Mouse (Mus musculus) liver, adult 2 months (tissue): ENCODE measurements at regions not wholly inside any gene's neighbourhood (a gene's known extent, or its start where the extent isn't known, plus 50 kb on each side); places are given as distances from the start of the nearest gene placed in this dataset.

ENCODE experiments used
- DNase-seq: peaks from one replicate; pipeline ENCODE4 v3.0.0-alpha.2; 2011; ENCODE audit warnings: low read depth, low spot score; ENCODE audit errors: extremely low read depth
- H3K27ac ChIP-seq: fragments of 200-500 bp; replicated peaks from 2 replicates; pipeline ENCODE4 v1.5.1; 2012; ENCODE audit warnings: low read depth, mild to moderate bottlenecking, control low read depth, inconsistent platforms, low read length; ENCODE audit not compliant: insufficient read depth
- H3K27me3 ChIP-seq: fragments of 200-500 bp; 2 replicates; pipeline ENCODE4 v1.6.1; 2012; ENCODE audit warnings: mild to moderate bottlenecking, moderate library complexity, low read length, inconsistent platforms; ENCODE audit not compliant: control insufficient read depth, insufficient read depth
- H3K36me3 ChIP-seq: fragments of 200-500 bp; 2 replicates; pipeline ENCODE4 v1.6.1; 2012; ENCODE audit warnings: low read length, inconsistent platforms; ENCODE audit not compliant: control insufficient read depth, insufficient read depth
- H3K4me1 ChIP-seq: fragments of 200-500 bp; 2 replicates; pipeline ENCODE4 v1.6.1; 2011; ENCODE audit warnings: low read length; ENCODE audit not compliant: control insufficient read depth, insufficient read depth
- H3K4me3 ChIP-seq: fragments of 200-500 bp; 2 replicates; pipeline ENCODE4 v1.5.1; 2011; ENCODE audit warnings: low read depth, mild to moderate bottlenecking, control low read depth, low read length, moderate library complexity; ENCODE audit not compliant: insufficient read depth
- H3K79me2 ChIP-seq: fragments of 200-500 bp; 2 replicates; pipeline ENCODE4 v1.6.1; 2012; ENCODE audit warnings: inconsistent platforms, mild to moderate bottlenecking, low read length, moderate library complexity; ENCODE audit not compliant: control insufficient read depth, insufficient read depth
- H3K9ac ChIP-seq: fragments of 200-500 bp; 2 replicates; pipeline ENCODE4 v1.6.1; 2012; ENCODE audit warnings: low read depth, mild to moderate bottlenecking, control low read depth, inconsistent platforms, low read length
- CTCF ChIP-seq: fragments of 200-500 bp; IDR thresholded peaks from 2 replicates; pipeline ENCODE4 v1.5.1; 2011; ENCODE audit warnings: low read depth, low read length, control low read depth
- POLR2A ChIP-seq: fragments of 200-500 bp; IDR thresholded peaks from 2 replicates; pipeline ENCODE4 v1.6.1; 2011; ENCODE audit warnings: low read length, control low read depth; ENCODE audit not compliant: insufficient read depth; ENCODE audit errors: extremely low read depth
- WGBS: fragments of 180-500 bp; shearing (Covaris S2); methylation state at CpG from one replicate; pipeline ENCODE4 v1.1.7; 2018; 5-methylcytosine and 5-hydroxymethylcytosine counted together

- Histone ChIP-seq H3K27me3 (0 out of 2 replicates have a peak, but pooled peaks cover 3% of the 10 kb centered on the region), H3K4me3 (no peak overlapping the region), H3K36me3 (no peaks in the 10 kb centered on the region), H3K79me2 (no peaks in the 10 kb centered on the region), H3K4me1 (no peaks in the 10 kb centered on the region), H3K9ac (no peak overlapping the region), H3K27ac (no peak overlapping the region)
- no peak for TF ChIP-seq CTCF
- DNase-seq = no peak
- 92% methylated on average over 2 of the region's 2 CpGs for WGBS
These were observed 53.5 kb upstream of the Pth start for GRCm38 (mm10) chr7:113441906-113442305.

GRCm38 (mm10) chr7:113443566-113443965 is 55.2 kb upstream of the Pth start:
- peak; percentile 90 for DNase-seq
- 18% methylated on average over 3 of the region's 3 CpGs for WGBS

GRCm38 (mm10) chr7:113444991-113445390 is 56.6 kb upstream of the Pth start:
- 86% methylated on average over 2 of the region's 2 CpGs for WGBS
- H3K79me2 ChIP-seq = no peaks in the 10 kb centered on the region
- H3K27ac ChIP-seq = no peak overlapping the region
- H3K27me3 ChIP-seq = 0 out of 2 replicates have a peak, but pooled peaks cover 3% of the 10 kb centered on the region
- no peaks in the 10 kb centered on the region for H3K4me1 ChIP-seq
- DNase-seq = no peak
- H3K4me3 ChIP-seq = no peak overlapping the region
- no peak for TF ChIP-seq POLR2A
- no peak for TF ChIP-seq CTCF
- H3K36me3 ChIP-seq = no peaks in the 10 kb centered on the region
- no peak overlapping the region for H3K9ac ChIP-seq

More at GRCm38 (mm10) chr7:113443566-113443965, 55.2 kb upstream of the Pth start:
- H3K79me2 ChIP-seq = no peaks in the 10 kb centered on the region
- TF ChIP-seq CTCF (no peak), POLR2A (no peak)
- H3K36me3 ChIP-seq = no peaks in the 10 kb centered on the region
- 0 out of 2 replicates have a peak, but pooled peaks cover 3% of the 10 kb centered on the region for H3K27me3 ChIP-seq
- no peak overlapping the region for H3K27ac ChIP-seq
- no peaks in the 10 kb centered on the region for H3K4me1 ChIP-seq
- H3K9ac ChIP-seq = no peak overlapping the region
- no peak overlapping the region for H3K4me3 ChIP-seq

DNA sequence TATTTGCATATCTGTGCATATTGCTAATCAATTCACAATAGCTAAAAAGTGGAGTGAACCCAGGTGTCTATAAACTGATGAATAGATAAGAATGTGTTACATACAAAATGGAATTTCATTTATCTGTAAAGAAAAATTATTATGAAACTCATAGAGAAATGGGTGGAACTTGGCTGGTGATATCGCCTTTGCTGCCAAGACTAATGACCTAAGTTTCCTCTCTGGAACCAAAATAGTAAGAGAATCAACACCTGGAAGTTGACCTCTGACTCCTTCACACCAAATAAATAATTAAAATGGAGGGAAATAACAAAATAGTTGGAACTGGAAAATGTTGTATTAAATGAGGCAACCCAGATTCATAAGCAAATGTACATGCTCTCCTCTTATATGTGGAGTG is 53.2 kb upstream of the Far1 start:
- DNase-seq = peak; percentile 26
- Histone ChIP-seq H3K9ac (no peak overlapping the region), H3K4me3 (no peak overlapping the region), H3K27ac (no peak overlapping the region), H3K4me1 (no peaks in the 10 kb centered on the region), H3K27me3 (no peaks in the 10 kb centered on the region), H3K36me3 (no peaks in the 10 kb centered on the region), H3K79me2 (no peaks in the 10 kb centered on the region)
- 76% methylated on average over 1 of the region's 1 CpGs for WGBS
- TF ChIP-seq POLR2A = no peak
- TF ChIP-seq CTCF = no peak

DNA sequence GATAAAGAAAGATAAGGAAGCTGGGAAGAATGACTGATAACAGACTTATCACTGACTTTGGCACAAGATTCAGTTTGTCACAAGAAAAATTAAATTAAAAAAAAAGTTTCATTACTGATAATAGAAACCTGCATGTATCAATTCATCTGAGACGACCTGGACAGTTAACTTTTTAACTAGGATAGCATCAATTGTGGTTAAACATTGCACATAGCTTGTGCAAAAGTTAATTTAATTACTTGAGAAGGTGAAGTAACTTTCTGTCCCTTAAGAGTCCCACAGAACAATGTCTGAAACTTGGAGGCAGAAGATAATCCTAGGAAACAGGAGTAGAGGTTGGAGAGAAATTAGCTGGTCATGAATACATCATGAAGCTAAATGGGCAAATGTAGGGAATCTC is 51.3 kb upstream of the Far1 start:
- H3K27ac ChIP-seq = no peak overlapping the region
- DNase-seq = no peak
- no peaks in the 10 kb centered on the region for H3K27me3 ChIP-seq
- no peak overlapping the region for H3K9ac ChIP-seq
- TF ChIP-seq CTCF (no peak), POLR2A (no peak)
- WGBS = 46% methylated on average over 1 of the region's 1 CpGs
- H3K36me3 ChIP-seq = no peaks in the 10 kb centered on the region
- no peaks in the 10 kb centered on the region for H3K4me1 ChIP-seq
- no peaks in the 10 kb centered on the region for H3K79me2 ChIP-seq
- no peak overlapping the region for H3K4me3 ChIP-seq
